Mouse (Mus musculus) MEL (cell line): Measurements from ENCODE around the gene Il12rb1. TPM values are rescaled to one million over a fixed set of nuclear protein-coding genes. Genes with fewer than 3 reads are reported as not detected.

Experiments used
- DNase-seq: peaks from one replicate; pipeline ENCODE4 v3.0.0; 2011; ENCODE audit warnings: low read depth, low spot score
- H3K27ac ChIP-seq: 2 replicates; pipeline ENCODE4 v1.5.1; 2012; ENCODE audit warnings: low read depth, mild to moderate bottlenecking, control low read depth, low read length, moderate library complexity; ENCODE audit not compliant: control insufficient read depth
- H3K27me3 ChIP-seq, 2 experiments: fragments of 150-350 bp in 1 of 2; sonication (generic) in 1 of 2; 2 replicates each; pipeline ENCODE4 v1.6.1; 2012; ENCODE audit warnings: low read length in 2 of 2, mild to moderate bottlenecking in 2 of 2, improper control_type of control experiment in 1 of 2, moderate library complexity in 1 of 2; ENCODE audit not compliant: insufficient read depth in 2 of 2, control insufficient read depth in 1 of 2
- H3K36me3 ChIP-seq, 2 experiments: 2 replicates each; pipeline ENCODE4 v1.6.1; 2012 to 2014; ENCODE audit warnings: low read length in 2 of 2, improper control_type of control experiment in 1 of 2, inconsistent platforms in 1 of 2, mild to moderate bottlenecking in 1 of 2; ENCODE audit not compliant: insufficient read depth in 2 of 2, control insufficient read depth in 1 of 2
- H3K4me1 ChIP-seq, 2 experiments: fragments of 150-350 bp in 1 of 2; sonication (generic) in 1 of 2; 2 replicates each; pipeline ENCODE4 v1.6.1; 2012; ENCODE audit warnings: low read length in 2 of 2, improper control_type of control experiment in 1 of 2, mild to moderate bottlenecking in 1 of 2; ENCODE audit not compliant: insufficient read depth in 2 of 2, control insufficient read depth in 1 of 2
- H3K4me3 ChIP-seq, 2 experiments: fragments of 150-350 bp in 1 of 2; sonication (generic) in 1 of 2; 2 replicates each; pipeline ENCODE4 v1.5.1; 2012; ENCODE audit warnings: low read depth in 2 of 2, low read length in 2 of 2, mild to moderate bottlenecking in 2 of 2, moderate library complexity in 2 of 2, control low read depth in 1 of 2, improper control_type of control experiment in 1 of 2; ENCODE audit not compliant: control insufficient read depth in 1 of 2, insufficient read depth in 1 of 2
- H3K79me2 ChIP-seq: 2 replicates; pipeline ENCODE4 v1.6.1; 2012; ENCODE audit warnings: mild to moderate bottlenecking, low read length, moderate library complexity; ENCODE audit not compliant: control insufficient read depth, poor library complexity, insufficient read depth
- H3K9ac ChIP-seq: 2 replicates; pipeline ENCODE4 v1.6.1; 2012; ENCODE audit warnings: low read depth, mild to moderate bottlenecking, control low read depth, low read length, moderate library complexity; ENCODE audit not compliant: control insufficient read depth, poor library complexity, severe bottlenecking
- H3K9me3 ChIP-seq: fragments of 150-350 bp; sonication (generic); replicated peaks from 2 replicates; pipeline ENCODE4 v1.6.1; 2012; ENCODE audit warnings: mild to moderate bottlenecking, low read length, improper control_type of control experiment, moderate library complexity; ENCODE audit not compliant: insufficient read depth
- BHLHE40 ChIP-seq: IDR thresholded peaks from 2 replicates; pipeline ENCODE4 v1.6.1; 2012; ENCODE audit warnings: low read depth, mild to moderate bottlenecking, inconsistent platforms, low read length, improper control_type of control experiment, borderline replicate concordance
- CHD1 ChIP-seq: IDR thresholded peaks from 2 replicates; pipeline ENCODE4 v1.6.1; 2012; ENCODE audit warnings: low read depth, mild to moderate bottlenecking, inconsistent platforms, low read length, improper control_type of control experiment
- CHD2 ChIP-seq: IDR thresholded peaks from 2 replicates; pipeline ENCODE4 v1.6.1; 2011; ENCODE audit warnings: low read length, improper control_type of control experiment
- CTCF ChIP-seq, 3 experiments: IDR thresholded peaks in 2 of 3; conservative IDR thresholded peaks in 1 of 3; 2 replicates each; pipeline ENCODE4 v1.5.1; 2011 to 2012; ENCODE audit warnings: low read length in 3 of 3, low read depth in 2 of 3, mild to moderate bottlenecking in 2 of 3, improper control_type of control experiment in 1 of 3, inconsistent platforms in 1 of 3, mixed read lengths in 1 of 3, moderate library complexity in 1 of 3; ENCODE audit not compliant: control insufficient read depth in 1 of 3, insufficient read depth in 1 of 3, poor library complexity in 1 of 3, severe bottlenecking in 1 of 3
- E2F4 ChIP-seq: IDR thresholded peaks from 2 replicates; pipeline ENCODE4 v1.6.1; 2011; ENCODE audit warnings: low read depth, low read length, improper control_type of control experiment, borderline replicate concordance
- ELF1 ChIP-seq: IDR thresholded peaks from 2 replicates; pipeline ENCODE4 v1.6.1; 2014; ENCODE audit warnings: low read depth, mild to moderate bottlenecking, inconsistent platforms, low read length, improper control_type of control experiment, moderate library complexity
- EP300 ChIP-seq, 2 experiments: IDR thresholded peaks; 2 replicates each; pipeline ENCODE4 v1.6.1; 2011; ENCODE audit warnings: improper control_type of control experiment in 2 of 2, low read length in 2 of 2, low read depth in 1 of 2, mild to moderate bottlenecking in 1 of 2
- GABPA ChIP-seq: IDR thresholded peaks from 2 replicates; pipeline ENCODE4 v1.6.1; 2012; ENCODE audit warnings: low read depth, mild to moderate bottlenecking, inconsistent platforms, low read length, improper control_type of control experiment, moderate library complexity
- GATA1 ChIP-seq: IDR thresholded peaks from 2 replicates; pipeline ENCODE4 v1.6.1; 2011; ENCODE audit warnings: low read depth, low read length, improper control_type of control experiment
- JUND ChIP-seq: IDR thresholded peaks from 2 replicates; pipeline ENCODE4 v1.6.1; 2011; ENCODE audit warnings: low read depth, mild to moderate bottlenecking, improper control_type of control experiment, low read length
- MAFK ChIP-seq: IDR thresholded peaks from 2 replicates; pipeline ENCODE4 v1.6.1; 2011; ENCODE audit warnings: low read depth, mild to moderate bottlenecking, low read length, improper control_type of control experiment, borderline replicate concordance
- MAX ChIP-seq: IDR thresholded peaks from 2 replicates; pipeline ENCODE4 v1.6.1; 2011; ENCODE audit warnings: low read length, improper control_type of control experiment
- MAZ ChIP-seq: IDR thresholded peaks from 2 replicates; pipeline ENCODE4 v1.6.1; 2012; ENCODE audit warnings: low read depth, mild to moderate bottlenecking, inconsistent platforms, low read length, improper control_type of control experiment
- MEF2A ChIP-seq: IDR thresholded peaks from 2 replicates; pipeline ENCODE4 v1.6.1; 2014; ENCODE audit warnings: low read depth, mild to moderate bottlenecking, inconsistent platforms, low read length, improper control_type of control experiment; ENCODE audit not compliant: poor library complexity, insufficient replicate concordance, severe bottlenecking; ENCODE audit errors: extremely low read depth
- MXI1 ChIP-seq: IDR thresholded peaks from 2 replicates; pipeline ENCODE4 v1.6.1; 2011; ENCODE audit warnings: mild to moderate bottlenecking, low read depth, low read length, improper control_type of control experiment
- POLR2A ChIP-seq, 2 experiments: IDR thresholded peaks; 2 replicates each; pipeline ENCODE4 v1.6.1; 2011 to 2012; ENCODE audit warnings: low read length in 2 of 2, mild to moderate bottlenecking in 2 of 2, control low read depth in 1 of 2, improper control_type of control experiment in 1 of 2, low read depth in 1 of 2, moderate library complexity in 1 of 2; ENCODE audit not compliant: control insufficient read depth in 1 of 2, insufficient read depth in 1 of 2, poor library complexity in 1 of 2
- POLR2AphosphoS5 ChIP-seq: IDR thresholded peaks from 2 replicates; pipeline ENCODE4 v1.6.1; 2012; ENCODE audit warnings: low read depth, borderline replicate concordance, mild to moderate bottlenecking, inconsistent platforms, low read length, moderate library complexity, mixed read lengths
- RCOR1 ChIP-seq: IDR thresholded peaks from 2 replicates; pipeline ENCODE4 v1.6.1; 2012; ENCODE audit warnings: low read depth, mild to moderate bottlenecking, inconsistent platforms, low read length, improper control_type of control experiment
- SIN3A ChIP-seq: IDR thresholded peaks from 2 replicates; pipeline ENCODE4 v1.6.1; 2012; ENCODE audit warnings: low read length, improper control_type of control experiment, inconsistent platforms
- ZKSCAN1 ChIP-seq: IDR thresholded peaks from 2 replicates; pipeline ENCODE4 v1.6.1; 2012; ENCODE audit warnings: low read depth, mild to moderate bottlenecking, inconsistent platforms, low read length, improper control_type of control experiment, moderate library complexity
- ZMIZ1 ChIP-seq: IDR thresholded peaks from 2 replicates; pipeline ENCODE4 v1.6.1; 2012; ENCODE audit warnings: low read depth, mild to moderate bottlenecking, inconsistent platforms, low read length, improper control_type of control experiment, moderate library complexity
- ZNF384 ChIP-seq: IDR thresholded peaks from 2 replicates; pipeline ENCODE4 v1.6.1; 2012; ENCODE audit warnings: low read depth, mild to moderate bottlenecking, inconsistent platforms, low read length, improper control_type of control experiment
- polyA plus RNA-seq, 2 experiments: library from polyadenylated mRNA; stranded (reverse) in 1 of 2; unstranded in 1 of 2; fragments of >175 nt in 1 of 2; fragments of >200 nt in 1 of 2; gene quantifications; 2 replicates each; pipeline versions ENCODE4 v1.2.1 to v1.2.4; 2012; ENCODE audit warnings: low replicate concordance in 2 of 2, low read depth in 1 of 2; ENCODE audit not compliant: insufficient read length in 2 of 2, insufficient read depth in 1 of 2, missing spikeins in 1 of 2
- total RNA-seq: library from RNA; depleted of rRNA; stranded (reverse); fragments of 300-350 nt; gene quantifications from 2 replicates; pipeline ENCODE4 v1.2.3, GENCODE M21; 2012

Il12rb1 gene
- total and polyA plus RNA-seq, 3 experiments = 1.2 to 2.2 TPM; not detected in 1

DNA sequence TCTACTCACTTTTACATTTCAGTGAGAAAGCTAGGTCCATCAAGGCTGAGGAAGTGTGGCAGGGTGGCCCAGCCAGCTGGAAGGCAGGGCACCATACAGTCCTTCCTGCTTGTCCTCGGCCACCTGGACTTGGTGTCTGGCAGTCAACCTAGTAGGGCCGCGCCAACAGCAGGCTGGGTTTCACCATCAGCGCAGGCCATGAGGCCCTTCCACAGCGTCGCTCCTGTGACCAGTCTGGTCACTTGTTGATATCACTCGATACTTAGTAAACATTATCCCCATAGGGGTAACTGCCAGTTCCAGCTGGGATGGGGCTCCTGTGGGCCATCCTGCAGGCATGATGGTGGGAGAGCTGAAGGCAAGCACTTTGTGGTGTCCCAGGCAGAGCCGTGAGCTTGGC lies 23.3 kb downstream of the Il12rb1 start:
- Histone ChIP-seq H3K9ac (no peak overlapping the region), H3K79me2 (no peaks in the 10 kb centered on the region), H3K9me3 (no peaks in the 10 kb centered on the region), H3K4me1 (no peaks in the 10 kb centered on the region), H3K36me3 (no peaks in the 10 kb centered on the region), H3K27ac (no peak overlapping the region), H3K4me3 (no peak overlapping the region), H3K27me3 (no peaks in the 10 kb centered on the region)
- DNase-seq = no peak
- TF ChIP-seq GATA1 (no peak), CTCF (IDR thresholded peaks at IDR 0.05 in 2 of 3, conservative IDR thresholded peaks at IDR 0.05 in 1 of 3; ENCODE audit: control insufficient read depth in 1 of 3, insufficient read depth in 1 of 3, low read depth in 2 of 3, low read length in 3 of 3, poor library complexity in 1 of 3, severe bottlenecking in 1 of 3) (no peak), POLR2AphosphoS5 (no peak), MXI1 (no peak), ZMIZ1 (no peak), POLR2A (IDR thresholded peaks at IDR 0.05; ENCODE audit: control insufficient read depth in 1 of 2, insufficient read depth in 1 of 2, low read depth in 1 of 2, low read length in 2 of 2, poor library complexity in 1 of 2) (no peak)

DNA sequence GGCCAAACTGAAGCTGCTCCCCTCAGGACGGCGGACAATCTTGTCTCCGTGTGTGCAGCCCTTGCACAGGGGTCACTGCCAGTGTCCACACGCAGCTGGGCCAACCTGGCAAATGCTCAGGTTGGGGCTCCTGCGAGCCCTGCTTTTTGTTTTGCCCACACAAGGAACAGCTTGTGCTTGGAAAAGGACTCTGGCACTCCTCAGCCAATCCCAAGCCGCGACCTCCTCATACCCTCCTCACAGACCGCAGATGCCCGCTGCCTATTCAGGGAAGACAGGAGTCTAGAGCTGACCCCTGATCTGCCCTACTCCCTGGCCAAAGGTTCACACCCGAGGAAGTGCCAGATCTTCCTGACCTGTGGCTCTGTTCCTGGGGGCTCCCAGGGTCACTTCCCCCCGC lies 24.1 kb downstream of the Il12rb1 start:
- no peak for DNase-seq
- no peak overlapping the region for H3K4me3 ChIP-seq
- TF ChIP-seq POLR2AphosphoS5 (no peak), E2F4 (no peak), JUND (no peak), ELF1 (no peak), CHD1 (no peak), ZNF384 (no peak), ZKSCAN1 (no peak), MAX (no peak), CHD2 (no peak), MAFK (no peak), BHLHE40 (no peak), SIN3A (no peak), MAZ (no peak), MEF2A (no peak), RCOR1 (no peak), GABPA (no peak), GATA1 (no peak), EP300 (IDR thresholded peaks at IDR 0.05; ENCODE audit: low read depth in 1 of 2, low read length in 2 of 2) (no peak)
- TF ChIP-seq, all 39 proteins: peak for 0
- no peaks in the 10 kb centered on the region for H3K27me3 ChIP-seq
- H3K9ac ChIP-seq = no peak overlapping the region
- no peaks in the 10 kb centered on the region for H3K9me3 ChIP-seq
- no peak overlapping the region for H3K27ac ChIP-seq
- no peaks in the 10 kb centered on the region for H3K36me3 ChIP-seq
- H3K4me1 ChIP-seq = no peaks in the 10 kb centered on the region
- H3K79me2 ChIP-seq = no peaks in the 10 kb centered on the region
